In genomic region chr13:58215253-58215591, GRCm38 (mm10) we compare ENCODE assay signal across 8 mouse cellular contexts. TPM values are rescaled to one million over a fixed set of nuclear protein-coding genes. Genes with fewer than 3 reads are reported as not detected.
DNase-seq lines count a peak whose midpoint lies in the region; ATAC-seq and TF ChIP-seq lines count a peak whose summit lies in the region.

No protein-coding gene starts in this region.

- no peaks in the 10 kb centered on the region for H3K9me3 ChIP-seq in megakaryocyte, embryonic 14.5 days
- no peaks in the 10 kb centered on the region for H3K9me3 ChIP-seq in limb, embryonic 13.5 days
- H3K9me3 ChIP-seq in stomach, embryonic 16.5 days (replicated peaks; ENCODE audit: control insufficient read depth, low read length), result no peaks in the 10 kb centered on the region

- H3K4me3 ChIP-seq in cerebellum, adult 2 months (replicated peaks; ENCODE audit: insufficient read depth, low read depth, low read length), result peak overlapping the region; percentile 80
- H3K4me3 ChIP-seq in megakaryocyte, embryonic 14.5 days (replicated peaks), result peak overlapping the region; percentile 98
- H3K4me3 ChIP-seq in limb, embryonic 13.5 days, result peak overlapping the region; percentile 99
- peak overlapping the region; percentile 97 for H3K4me3 ChIP-seq in stomach, embryonic 16.5 days (replicated peaks; ENCODE audit: low read length)

- H3K9ac ChIP-seq in limb, embryonic 13.5 days, result peak overlapping the region; percentile 98
- peak overlapping the region; percentile 99 for H3K9ac ChIP-seq in stomach, embryonic 16.5 days (ENCODE audit: low read length)

- peaks cover 7% of the 10 kb centered on the region for H3K36me3 ChIP-seq in megakaryocyte, embryonic 14.5 days (replicated peaks; ENCODE audit: low read length)
- no peaks in the 10 kb centered on the region for H3K36me3 ChIP-seq in limb, embryonic 13.5 days
- no peaks in the 10 kb centered on the region for H3K36me3 ChIP-seq in stomach, embryonic 16.5 days (ENCODE audit: control insufficient read depth, insufficient read depth, low read length)

- no peak for ATAC-seq in megakaryocyte, adult 5-6 weeks (ENCODE audit: poor library complexity, severe bottlenecking)
- ATAC-seq in limb, embryonic 13.5 days (ENCODE audit: low FRiP score, low read depth), result peak; percentile 57
- ATAC-seq in stomach, embryonic 16.5 days (ENCODE audit: insufficient read depth, low FRiP score), result peak; percentile 57

- TF ChIP-seq CTCF in cerebellum, adult 2 months (IDR thresholded peaks at IDR 0.05; ENCODE audit: borderline replicate concordance, insufficient read depth, low read depth, low read length), result no peak

- no peak for TF ChIP-seq POLR2A in cerebellum, adult 2 months (IDR thresholded peaks at IDR 0.05; ENCODE audit: borderline replicate concordance, insufficient read depth, low read length)

- peak overlapping the region; percentile 85 for H3K4me2 ChIP-seq in limb, embryonic 13.5 days (replicated peaks)
- H3K4me2 ChIP-seq in stomach, embryonic 16.5 days (ENCODE audit: low read depth, low read length), result peak overlapping the region; percentile 84

- peaks cover 8% of the 10 kb centered on the region; the same call in 1 of the 2 replicates for H3K4me1 ChIP-seq in cerebellum, adult 2 months (ENCODE audit: control insufficient read depth, insufficient read depth, low read length)
- H3K4me1 ChIP-seq in megakaryocyte, embryonic 14.5 days, result peaks cover 41% of the 10 kb centered on the region
- H3K4me1 ChIP-seq in limb, embryonic 13.5 days, result peaks cover 34% of the 10 kb centered on the region
- H3K4me1 ChIP-seq in stomach, embryonic 16.5 days (ENCODE audit: control insufficient read depth, insufficient read depth, low read length), result peaks cover 20% of the 10 kb centered on the region

- no peak for DNase-seq in cerebellum, adult 2 months
- no peak for DNase-seq in cerebellum, adult 11 months
- DNase-seq in layer of hippocampus, adult 8-10 months (ENCODE audit: low spot score in 2 of 2), result no peak
- no peak for DNase-seq in ovary, postnatal 10 days (ENCODE audit: low spot score)

- H3K27me3 ChIP-seq in cerebellum, adult 2 months (ENCODE audit: control insufficient read depth, insufficient read depth, low read length), result no peaks in the 10 kb centered on the region
- no peaks in the 10 kb centered on the region for H3K27me3 ChIP-seq in megakaryocyte, embryonic 14.5 days (replicated peaks)
- no peaks in the 10 kb centered on the region for H3K27me3 ChIP-seq in limb, embryonic 13.5 days
- H3K27me3 ChIP-seq in stomach, embryonic 16.5 days (ENCODE audit: control insufficient read depth, insufficient read depth, low read length), result no peaks in the 10 kb centered on the region

- 0% methylated on average over 48 of the region's 48 CpGs for WGBS in cerebellum, adult 2 months
- WGBS in limb, embryonic 13.5 days, result under 1% methylated on average over 43 of the region's 48 CpGs
- under 1% methylated on average over 38 of the region's 48 CpGs for WGBS in stomach, embryonic 16.5 days

- peak overlapping the region; percentile 92 for H3K27ac ChIP-seq in cerebellum, adult 2 months (ENCODE audit: insufficient read depth, low read length)
- peak overlapping the region; percentile 78; the same call in 1 of the 2 replicates for H3K27ac ChIP-seq in limb, embryonic 13.5 days
- peak overlapping the region; percentile 91 for H3K27ac ChIP-seq in stomach, embryonic 16.5 days (ENCODE audit: low read length)

RNA-seq across cellular contexts. Expression of gene Ubqln1, which starts 0.2 kb away (rescaled TPM):
- 147 and 154 TPM in 2 replicates for polyA plus RNA-seq in cerebellum, adult 2 months (2012; rRNA removed)
- 33.9 and 40.9 TPM in 2 replicates for polyA plus RNA-seq in megakaryocyte, embryonic 14.5 days (2012; ENCODE audit: insufficient read depth, low replicate concordance)
- total RNA-seq in megakaryocyte, adult 5-6 weeks (2015), result 48.1 and 49.5 TPM in 2 replicates
- 55.3 and 61.5 TPM in 2 replicates for total RNA-seq in megakaryocyte, adult 5-6 weeks (2017)
- 94.0 and 101 TPM in 2 replicates for polyA plus RNA-seq in limb, embryonic 13.5 days (2015; fragmentation: Nextera tagmentation; extraction: Ambion mirVana)
- polyA plus RNA-seq in stomach, embryonic 16.5 days (2015; fragmentation: Nextera tagmentation; extraction: Ambion mirVana), result 73.7 and 80.1 TPM in 2 replicates
- total RNA-seq in layer of hippocampus, adult 8-10 months (2022), result 100 to 1,000 TPM; 139 to 165 (median 152) TPM

RNA-seq across cellular contexts. Expression of gene Idnk, which starts 57.8 kb away (rescaled TPM):
- polyA plus RNA-seq in cerebellum, adult 2 months (2012; rRNA removed), result 35.5 and 39.6 TPM in 2 replicates
- 3.4 and 15.6 TPM in 2 replicates for polyA plus RNA-seq in megakaryocyte, embryonic 14.5 days (2012; ENCODE audit: insufficient read depth, low replicate concordance)
- total RNA-seq in megakaryocyte, adult 5-6 weeks (2015), result 52.9 and 53.8 TPM in 2 replicates
- total RNA-seq in megakaryocyte, adult 5-6 weeks (2017), result 36.7 and 38.7 TPM in 2 replicates
- polyA plus RNA-seq in limb, embryonic 13.5 days (2015; fragmentation: Nextera tagmentation; extraction: Ambion mirVana), result 38.9 and 41.3 TPM in 2 replicates
- 36.8 and 41.7 TPM in 2 replicates for polyA plus RNA-seq in stomach, embryonic 16.5 days (2015; fragmentation: Nextera tagmentation; extraction: Ambion mirVana)
- 10 to 100 TPM; 29.5 to 39.2 (median 33.4) TPM for total RNA-seq in layer of hippocampus, adult 8-10 months (2022)
